23 mouse cellular contexts compared by ENCODE assay signal in genomic region chr3:105215729-105216128, GRCm38 (mm10).
DNase-seq lines count a peak whose midpoint lies in the region; ATAC-seq lines count a peak whose summit lies in the region.
"Had no signal": no experiment of that assay in that cellular context is flagged by ENCODE, and none has a peak within 500 bp of the region (broad histone marks: within the 10 kb centered on the region; RNA-seq: fewer than 3 reads in every experiment).

No protein-coding gene starts in this region.

- no peak overlapping the region for H3K27ac ChIP-seq in midbrain, embryonic 11.5 days (ENCODE audit: low read depth, low read length)
- H3K27ac ChIP-seq: forebrain, embryonic 15.5 days; hindbrain, embryonic 13.5 days; limb, embryonic 13.5 days; liver, embryonic 12.5 days; midbrain, embryonic 12.5 days; neural tube, embryonic 15.5 days; stomach, postnatal 0 days had no signal

- 0 out of 2 replicates have a peak, but pooled peaks cover 2% of the 10 kb centered on the region for H3K4me1 ChIP-seq in midbrain, embryonic 11.5 days (ENCODE audit: control insufficient read depth, insufficient read depth, low read length)
- H3K4me1 ChIP-seq: forebrain, embryonic 15.5 days; limb, embryonic 13.5 days; midbrain, embryonic 12.5 days; neural tube, embryonic 15.5 days had no signal

- no peaks in the 10 kb centered on the region for H3K36me3 ChIP-seq in midbrain, embryonic 11.5 days (ENCODE audit: control insufficient read depth, insufficient read depth, low read length)
- H3K36me3 ChIP-seq: forebrain, embryonic 15.5 days; hindbrain, embryonic 13.5 days; limb, embryonic 13.5 days; liver, embryonic 12.5 days; midbrain, embryonic 12.5 days; neural tube, embryonic 15.5 days had no signal

- WGBS in midbrain, embryonic 11.5 days, result 31% methylated on average over 7 of the region's 7 CpGs

- DNase-seq in retina, postnatal 1 day, result peak; percentile 31
- no peak for DNase-seq in retina, embryonic 14.5 days (ENCODE audit: low spot score)
- DNase-seq in embryo, embryonic 11 days, result peak; percentile 25
- DNase-seq in midbrain, embryonic 11.5 days (ENCODE audit: low spot score, missing footprints), result no peak
- DNase-seq in cerebellum, postnatal 25 days, result no peak
- DNase-seq in thymus, postnatal 10 days (ENCODE audit: low spot score in 2 of 2), result no peak
- DNase-seq: adrenal gland, postnatal 14 days; cerebellum, adult 11 months; cerebellum, adult 9-11 months; kidney, adult 18-20 months; lung, adult 18-20 months; lung, postnatal 10 days had no signal

- H3K9ac ChIP-seq in midbrain, embryonic 11.5 days (ENCODE audit: low read length), result no peak overlapping the region
- H3K9ac ChIP-seq: forebrain, embryonic 15.5 days; hindbrain, embryonic 13.5 days; limb, embryonic 13.5 days; liver, embryonic 12.5 days; midbrain, embryonic 12.5 days; neural tube, embryonic 15.5 days had no signal

- H3K4me3 ChIP-seq in midbrain, embryonic 11.5 days (ENCODE audit: low read depth, low read length), result no peak overlapping the region
- H3K4me3 ChIP-seq: forebrain, embryonic 15.5 days; hindbrain, embryonic 13.5 days; limb, embryonic 13.5 days; liver, embryonic 12.5 days; midbrain, embryonic 12.5 days; neural tube, embryonic 15.5 days had no signal

- H3K9me3 ChIP-seq in midbrain, embryonic 11.5 days (ENCODE audit: control insufficient read depth, low read length), result no peaks in the 10 kb centered on the region
- H3K9me3 ChIP-seq: forebrain, embryonic 15.5 days; hindbrain, embryonic 13.5 days; limb, embryonic 13.5 days; liver, embryonic 12.5 days; midbrain, embryonic 12.5 days; neural tube, embryonic 15.5 days had no signal

- 0 out of 2 replicates have a peak, but pooled peaks have one; percentile 40 for ATAC-seq in midbrain, embryonic 11.5 days (ENCODE audit: low FRiP score)
- ATAC-seq in erythroblast, adult 5-6 weeks (replicated peaks; ENCODE audit: low FRiP score, poor library complexity, severe bottlenecking), result no peak
- ATAC-seq: activated CD4-positive, CD25-positive, alpha-beta regulatory T cell, adult 4 months; forebrain, embryonic 15.5 days; inflammation-experienced regulatory T-cells, adult 6 months; liver, embryonic 12.5 days had no signal

- H3K4me2 ChIP-seq in midbrain, embryonic 11.5 days, result no peak overlapping the region
- H3K4me2 ChIP-seq: forebrain, embryonic 15.5 days; heart, embryonic 11.5 days; hindbrain, embryonic 13.5 days; limb, embryonic 13.5 days; liver, embryonic 12.5 days; midbrain, embryonic 12.5 days; neural tube, embryonic 15.5 days had no signal

- H3K27me3 ChIP-seq in midbrain, embryonic 11.5 days (ENCODE audit: control insufficient read depth, insufficient read depth, low read length), result no peaks in the 10 kb centered on the region
- H3K27me3 ChIP-seq: forebrain, embryonic 15.5 days; hindbrain, embryonic 13.5 days; limb, embryonic 13.5 days; midbrain, embryonic 12.5 days; neural tube, embryonic 15.5 days had no signal

Comparison
In these comparisons a context has a peak if more than half of its experiments do, and no peak if none do; other contexts are left out.
1. DNase-seq: peak in retina, postnatal 1 day (single experiment) and embryo, embryonic 11 days (single experiment); none in retina, embryonic 14.5 days (single experiment), midbrain, embryonic 11.5 days (single experiment), cerebellum, postnatal 25 days (0 of 2) and thymus, postnatal 10 days (0 of 2).